Mouse (Mus musculus) midbrain, embryonic 12.5 days (tissue): ENCODE results near the gene Psg21. TPM values are rescaled to one million over a fixed set of nuclear protein-coding genes. Genes with fewer than 3 reads are reported as not detected.
"Not testable (repeated sequence)": the region's sequence is repeated elsewhere in the genome, so short reads cannot be mapped to it uniquely, and the experiment has no call there.

ENCODE experiments used
- ATAC-seq: fragments of 200-750 bp; cut with Nextera tagmentation; 2 replicates; pipeline ENCODE4 v1.8.0; 2017; ENCODE audit warnings: low read depth, moderate TSS enrichment, moderate library complexity; ENCODE audit not compliant: low FRiP score
- H3K27ac ChIP-seq: fragments of 300-500 bp; sonication (generic); replicated peaks from 2 replicates; pipeline ENCODE4 v1.5.1; 2016; ENCODE audit warnings: mild to moderate bottlenecking
- H3K27me3 ChIP-seq: fragments of 300-500 bp; sonication (generic); 2 replicates; pipeline ENCODE4 v1.6.1; 2016; ENCODE audit warnings: mild to moderate bottlenecking
- H3K36me3 ChIP-seq: fragments of 300-500 bp; sonication (generic); 2 replicates; pipeline ENCODE4 v1.6.1; 2016
- H3K4me1 ChIP-seq: fragments of 300-500 bp; sonication (generic); 2 replicates; pipeline ENCODE4 v1.6.1; 2016
- H3K4me2 ChIP-seq: fragments of 300-500 bp; sonication (generic); replicated peaks from 2 replicates; pipeline ENCODE4 v1.6.1; 2016; ENCODE audit warnings: mild to moderate bottlenecking, moderate library complexity
- H3K4me3 ChIP-seq: fragments of 300-500 bp; sonication (generic); 2 replicates; pipeline ENCODE4 v1.5.1; 2016; ENCODE audit warnings: mild to moderate bottlenecking
- H3K9ac ChIP-seq: fragments of 300-500 bp; sonication (generic); replicated peaks from 2 replicates; pipeline ENCODE4 v1.6.1; 2016; ENCODE audit warnings: mild to moderate bottlenecking, moderate library complexity
- H3K9me3 ChIP-seq: fragments of 300-500 bp; sonication (generic); 2 replicates; pipeline ENCODE4 v1.6.1; 2016; ENCODE audit warnings: mild to moderate bottlenecking
- WGBS: fragments of 180-500 bp; shearing (Covaris S2); methylation state at CpG from one replicate; pipeline ENCODE4 v1.1.7; 2016; 5-methylcytosine and 5-hydroxymethylcytosine counted together
- polyA plus RNA-seq: library from polyadenylated mRNA; unstranded; fragments of >200 nt; fragmentation: Nextera tagmentation; extraction: Ambion mirVana; gene quantifications from 2 replicates; pipeline ENCODE4 v1.2.1, GENCODE M21; 2016

The Psg21 gene
- not detected in 2 replicates for polyA plus RNA-seq

- 64% methylated on average over 2 of the region's 2 CpGs for WGBS
- not testable (repeated sequence) for H3K9ac ChIP-seq, H3K27me3 ChIP-seq, H3K27ac ChIP-seq, H3K4me2 ChIP-seq, H3K4me3 ChIP-seq, H3K36me3 ChIP-seq, H3K4me1 ChIP-seq, H3K9me3 ChIP-seq, ATAC-seq
Measured at GRCm38 (mm10) chr7:18656625-18657024, at the start of gene Psg21. Gene Psg21, minus strand, starts transcription at chr7:18656725.

DNA sequence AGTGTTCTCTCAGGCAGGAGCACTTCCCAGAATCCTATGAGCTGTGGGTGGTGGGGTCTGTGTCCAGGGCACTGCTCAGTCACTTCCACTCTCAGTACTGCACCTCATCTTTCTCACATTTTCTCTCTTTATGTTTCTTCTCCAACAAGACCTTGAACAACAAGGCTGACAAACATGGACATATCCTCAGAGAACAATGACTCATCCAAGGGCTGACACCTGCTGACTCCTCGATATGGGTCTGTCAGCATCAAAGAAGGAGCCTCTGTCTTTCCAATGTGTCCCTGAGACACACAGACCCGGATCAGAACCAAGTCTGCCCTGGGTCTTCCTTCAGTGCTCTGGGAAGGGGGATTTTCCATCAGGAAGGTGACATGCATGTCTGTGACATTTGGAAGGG lies 29.6 kb upstream of the Psg21 start, which contains the start of gene Psg20:
Psg20 (minus strand) TSS at position 101 of the 400 bp plus-strand sequence.
- Histone ChIP-seq H3K9me3 (no peaks in the 10 kb centered on the region), H3K9ac (no peak within 1 kb of the TSS), H3K36me3 (no peaks in the 10 kb centered on the region), H3K27me3 (no peaks in the 10 kb centered on the region), H3K4me3 (no peak within 1 kb of the TSS), H3K4me2 (no peak within 1 kb of the TSS), H3K4me1 (no peaks in the 10 kb centered on the region), H3K27ac (no peak within 1 kb of the TSS)
- 62% methylated on average over 2 of the region's 2 CpGs for WGBS
- no peak for ATAC-seq

GRCm38 (mm10) chr7:18685586-18685985 lies 29.1 kb upstream of the Psg21 start:
- H3K27me3 ChIP-seq = no peaks in the 10 kb centered on the region
- no peak for ATAC-seq
- no peaks in the 10 kb centered on the region for H3K36me3 ChIP-seq

DNA sequence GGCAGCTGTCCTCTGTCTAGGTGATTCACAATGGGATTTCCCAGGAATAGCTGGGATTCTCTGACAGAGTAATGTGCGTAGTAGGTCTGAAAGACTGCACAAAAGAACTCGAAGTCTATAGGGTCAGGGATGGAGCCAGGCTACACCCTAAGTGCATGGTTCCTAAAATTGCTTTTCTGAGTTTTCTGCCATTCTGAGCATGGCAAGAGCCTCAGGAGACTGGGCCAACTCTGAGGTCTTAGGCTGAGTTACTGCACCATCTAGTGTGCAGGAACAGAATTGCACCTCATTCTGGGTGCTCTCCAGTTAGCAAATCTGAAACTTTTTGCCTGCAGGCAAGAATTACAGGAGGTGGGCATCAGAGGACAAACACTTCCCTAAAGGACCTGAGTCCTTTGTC lies 23.2 kb upstream of the Psg21 start:
- Histone ChIP-seq H3K9ac (no peak overlapping the region), H3K9me3 (0 out of 2 replicates have a peak, but pooled peaks cover 4% of the 10 kb centered on the region), H3K36me3 (no peaks in the 10 kb centered on the region), H3K4me1 (no peaks in the 10 kb centered on the region), H3K4me2 (no peak overlapping the region), H3K27ac (no peak overlapping the region), H3K27me3 (no peaks in the 10 kb centered on the region), H3K4me3 (no peak overlapping the region)
- 39% methylated on average over 2 of the region's 2 CpGs for WGBS
- peak; percentile 52; the same call in 1 of the 2 replicates for ATAC-seq

More at GRCm38 (mm10) chr7:18685586-18685985, 29.1 kb upstream of the Psg21 start:
- Histone ChIP-seq H3K27ac (no peak overlapping the region), H3K9me3 (no peaks in the 10 kb centered on the region), H3K4me3 (no peak overlapping the region), H3K4me2 (no peak overlapping the region), H3K4me1 (no peaks in the 10 kb centered on the region), H3K9ac (no peak overlapping the region)

DNA sequence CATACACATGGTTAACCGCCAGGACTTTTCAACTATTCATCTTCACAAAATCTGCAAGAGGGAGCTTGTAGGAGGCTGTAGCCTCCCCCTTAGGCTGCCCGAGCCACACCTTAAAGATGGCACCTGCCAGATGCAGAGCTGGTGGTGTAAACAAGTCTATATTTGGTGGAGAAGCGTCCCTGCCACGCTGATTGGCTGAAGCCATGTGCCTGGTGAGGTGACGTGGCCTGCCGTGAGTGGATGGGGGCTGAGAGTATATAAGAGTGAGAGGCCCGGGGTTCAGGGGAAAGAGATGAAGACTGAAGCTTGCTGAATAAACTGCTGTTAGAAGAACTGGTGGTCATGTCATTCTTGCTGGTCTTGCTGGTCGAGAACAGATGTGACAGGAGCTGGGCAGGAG lies 29.6 kb downstream of the Psg21 start:
- not testable (repeated sequence) for ATAC-seq, H3K27me3 ChIP-seq, H3K9ac ChIP-seq, H3K4me2 ChIP-seq, H3K4me3 ChIP-seq, H3K4me1 ChIP-seq, H3K36me3 ChIP-seq, H3K9me3 ChIP-seq, H3K27ac ChIP-seq
- WGBS = 83% methylated on average over 8 of the region's 8 CpGs

GRCm38 (mm10) chr7:18616401-18616800 lies 40.1 kb downstream of the Psg21 start, which contains the start of gene Psg23:
Gene Psg23, minus strand, starts transcription at chr7:18616501.
- not testable (repeated sequence) for H3K4me2 ChIP-seq, H3K9me3 ChIP-seq, H3K27me3 ChIP-seq, ATAC-seq, H3K36me3 ChIP-seq, H3K4me1 ChIP-seq, H3K4me3 ChIP-seq, H3K27ac ChIP-seq, H3K9ac ChIP-seq
- 55% methylated on average over 2 of the region's 2 CpGs for WGBS

Other genes starting within 250 kb of the Psg21 start
- gene Psg28, start 224.7 kb downstream of the Psg21 start, polyA plus RNA-seq = not detected in 2 replicates
- not detected in 2 replicates for gene Psg26, start 172.5 kb downstream of the Psg21 start, polyA plus RNA-seq
- gene Psg25, start 124.5 kb downstream of the Psg21 start, polyA plus RNA-seq = not detected in 2 replicates
- gene Psg27, start 89.4 kb downstream of the Psg21 start, polyA plus RNA-seq = not detected in 2 replicates
- gene Psg23, start 40.2 kb downstream of the Psg21 start, polyA plus RNA-seq = not detected in 2 replicates
- gene Psg20, start 29.5 kb upstream of the Psg21 start, polyA plus RNA-seq = not detected in 2 replicates
- not detected in 2 replicates for gene Psg22, start 61.4 kb upstream of the Psg21 start, polyA plus RNA-seq
- gene Psg19, start 141.8 kb upstream of the Psg21 start, polyA plus RNA-seq = not detected in 2 replicates
- 0.08 and 0.10 TPM in 2 replicates for gene Psg17, start 164.9 kb upstream of the Psg21 start, polyA plus RNA-seq
- gene Mill2, start 183.2 kb upstream of the Psg21 start, polyA plus RNA-seq = 0.59 and 0.63 TPM in 2 replicates
- 2.5 and 4.2 TPM in 2 replicates for gene Pglyrp1, start 214.6 kb upstream of the Psg21 start, polyA plus RNA-seq